Mouse (Mus musculus) midbrain, embryonic 11.5 days (tissue): ENCODE results near the gene Fmo4. TPM values are rescaled to one million over a fixed set of nuclear protein-coding genes. Genes with fewer than 3 reads are reported as not detected.

Source experiments
- ATAC-seq: fragments of 200-750 bp; cut with Nextera tagmentation; 2 replicates; pipeline ENCODE4 v1.8.0; 2017; ENCODE audit warnings: moderate TSS enrichment, moderate library complexity; ENCODE audit not compliant: low FRiP score
- DNase-seq: peaks from one replicate; pipeline ENCODE4 v3.0.0; 2015; ENCODE audit warnings: low spot score; ENCODE audit errors: missing footprints
- H3K27ac ChIP-seq: fragments of 300-500 bp; sonication (generic); 2 replicates; pipeline ENCODE4 v1.5.1; 2014; ENCODE audit warnings: low read depth, low read length
- H3K27me3 ChIP-seq: fragments of 300-500 bp; sonication (generic); 2 replicates; pipeline ENCODE4 v1.6.1; 2014; ENCODE audit warnings: mild to moderate bottlenecking, low read length, moderate library complexity, mixed read lengths; ENCODE audit not compliant: control insufficient read depth, insufficient read depth
- H3K36me3 ChIP-seq: fragments of 300-500 bp; sonication (generic); 2 replicates; pipeline ENCODE4 v1.6.1; 2014; ENCODE audit warnings: mild to moderate bottlenecking, low read length, moderate library complexity, mixed read lengths; ENCODE audit not compliant: control insufficient read depth, insufficient read depth
- H3K4me1 ChIP-seq: fragments of 300-500 bp; sonication (generic); 2 replicates; pipeline ENCODE4 v1.6.1; 2014; ENCODE audit warnings: low read length; ENCODE audit not compliant: control insufficient read depth, insufficient read depth
- H3K4me2 ChIP-seq: fragments of 300-500 bp; sonication (generic); 2 replicates; pipeline ENCODE4 v1.6.1; 2014; ENCODE audit warnings: mild to moderate bottlenecking, moderate library complexity
- H3K4me3 ChIP-seq: fragments of 300-500 bp; sonication (generic); 2 replicates; pipeline ENCODE4 v1.5.1; 2014; ENCODE audit warnings: low read depth, low read length
- H3K9ac ChIP-seq: fragments of 300-500 bp; sonication (generic); 2 replicates; pipeline ENCODE4 v1.6.1; 2014; ENCODE audit warnings: low read length
- H3K9me3 ChIP-seq: fragments of 300-500 bp; sonication (generic); 2 replicates; pipeline ENCODE4 v1.6.1; 2016; ENCODE audit warnings: low read length; ENCODE audit not compliant: control insufficient read depth
- WGBS: fragments of 180-500 bp; shearing (Covaris S2); extraction: QIAGEN DNeasy Blood & Tissue Kit; methylation state at CpG from one replicate; pipeline ENCODE4 v1.1.7; 2014; 5-methylcytosine and 5-hydroxymethylcytosine counted together
- polyA plus RNA-seq: library from polyadenylated mRNA; unstranded; fragments of >200 nt; fragmentation: Nextera tagmentation; extraction: Ambion mirVana; gene quantifications from 2 replicates; pipeline ENCODE4 v1.2.1, GENCODE M21; 2014

Gene Fmo4
- polyA plus RNA-seq, 1 experiment from 2014 or later: 0.85 TPM

DNA sequence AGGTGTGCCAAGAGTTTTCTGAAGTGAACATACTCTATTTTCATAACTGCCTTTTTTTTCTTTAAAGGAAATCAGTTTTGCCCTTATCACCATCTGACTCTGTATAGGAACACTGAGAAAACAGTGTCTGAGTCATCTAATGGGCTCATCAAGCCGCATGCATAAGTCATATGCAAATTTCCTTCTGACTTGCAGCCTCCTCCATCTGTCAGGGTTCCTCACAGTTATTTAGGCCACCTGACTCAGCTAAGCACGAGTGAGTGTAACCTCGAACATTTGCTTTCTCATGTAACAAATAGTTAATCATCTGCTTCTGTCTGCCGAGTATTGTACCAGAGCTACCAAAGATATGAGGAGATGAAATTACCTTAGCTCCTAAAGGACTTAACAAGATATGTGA is 40.1 kb downstream of the Fmo4 start:
- Histone ChIP-seq H3K4me1 (no peaks in the 10 kb centered on the region), H3K9me3 (no peaks in the 10 kb centered on the region), H3K27ac (no peak overlapping the region), H3K4me2 (no peak overlapping the region), H3K4me3 (no peak overlapping the region), H3K27me3 (no peaks in the 10 kb centered on the region), H3K36me3 (no peaks in the 10 kb centered on the region), H3K9ac (no peak overlapping the region)
- WGBS: 86% methylated on average over 4 of the region's 4 CpGs
- DNase-seq: no peak
- ATAC-seq: no peak

DNA sequence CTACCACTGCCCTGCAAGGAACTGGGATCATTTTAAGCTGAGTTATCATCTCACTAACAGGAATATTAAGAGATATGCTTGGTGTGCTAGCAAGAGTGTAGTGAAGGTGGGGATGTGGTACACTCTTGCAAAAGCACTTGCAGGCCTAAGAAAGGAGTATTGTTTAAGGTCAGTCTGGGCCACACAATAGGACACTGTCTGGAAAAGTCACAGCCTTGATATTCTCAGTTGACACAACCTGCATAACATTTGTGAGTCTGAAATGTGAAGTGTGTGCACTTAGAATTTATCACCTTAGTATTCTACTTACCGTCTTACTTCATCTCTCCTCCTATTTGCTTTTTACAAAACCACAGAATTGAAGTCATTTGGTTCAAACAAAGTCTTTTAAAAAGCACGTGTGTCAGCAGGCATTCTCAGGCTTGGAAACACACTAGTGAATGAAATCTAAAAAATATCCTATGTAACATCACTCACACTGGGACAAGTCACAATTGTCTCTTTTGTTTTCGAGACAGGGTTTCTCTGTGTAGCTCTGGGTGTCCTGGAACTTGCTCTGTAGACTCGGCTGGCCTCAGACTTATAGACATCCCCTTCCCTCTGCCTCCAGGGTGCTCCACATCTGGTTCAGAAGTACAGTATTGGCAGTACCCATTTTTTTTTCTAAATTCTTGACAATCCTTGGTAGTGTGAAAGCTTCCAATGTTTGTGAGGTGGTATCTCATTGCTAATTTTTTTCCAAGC is 42.0 kb downstream of the Fmo4 start:
- 68% methylated on average over 4 of the region's 4 CpGs for WGBS
- no peak overlapping the region for H3K4me3 ChIP-seq
- no peak overlapping the region for H3K27ac ChIP-seq
- ATAC-seq (no peak), DNase-seq (no peak)
- no peak overlapping the region for H3K9ac ChIP-seq
- H3K27me3 ChIP-seq: no peaks in the 10 kb centered on the region
- no peak overlapping the region for H3K4me2 ChIP-seq
- no peaks in the 10 kb centered on the region for H3K9me3 ChIP-seq
- H3K36me3 ChIP-seq: no peaks in the 10 kb centered on the region
- H3K4me1 ChIP-seq: no peaks in the 10 kb centered on the region

DNA sequence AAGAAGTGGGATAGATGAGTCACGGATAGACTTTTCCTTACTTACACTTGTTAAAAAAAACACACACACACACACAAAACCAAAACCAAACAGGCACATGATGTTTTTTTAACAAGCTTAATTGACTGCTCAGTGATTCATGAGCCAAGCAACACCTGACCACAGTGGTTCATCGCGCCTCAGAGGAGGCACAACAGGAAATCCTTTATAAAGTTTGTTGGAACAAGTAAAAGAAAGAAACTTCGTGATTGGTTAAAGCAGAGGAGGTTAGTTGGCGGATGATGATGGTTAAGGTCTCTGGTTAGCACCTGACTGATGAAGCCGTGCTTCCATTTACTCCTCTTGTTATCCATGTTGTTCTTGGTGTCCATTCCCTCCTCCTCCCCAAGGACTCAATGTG is 61.8 kb downstream of the Fmo4 start:
- H3K36me3 ChIP-seq: no peaks in the 10 kb centered on the region
- no peaks in the 10 kb centered on the region for H3K4me1 ChIP-seq
- H3K9me3 ChIP-seq: no peaks in the 10 kb centered on the region
- no peak for ATAC-seq
- no peak overlapping the region for H3K4me2 ChIP-seq
- H3K4me3 ChIP-seq: no peak overlapping the region
- no peak for DNase-seq
- WGBS: 88% methylated on average over 6 of the region's 6 CpGs
- H3K27ac ChIP-seq: no peak overlapping the region
- no peak overlapping the region for H3K9ac ChIP-seq
- H3K27me3 ChIP-seq: no peaks in the 10 kb centered on the region

DNA sequence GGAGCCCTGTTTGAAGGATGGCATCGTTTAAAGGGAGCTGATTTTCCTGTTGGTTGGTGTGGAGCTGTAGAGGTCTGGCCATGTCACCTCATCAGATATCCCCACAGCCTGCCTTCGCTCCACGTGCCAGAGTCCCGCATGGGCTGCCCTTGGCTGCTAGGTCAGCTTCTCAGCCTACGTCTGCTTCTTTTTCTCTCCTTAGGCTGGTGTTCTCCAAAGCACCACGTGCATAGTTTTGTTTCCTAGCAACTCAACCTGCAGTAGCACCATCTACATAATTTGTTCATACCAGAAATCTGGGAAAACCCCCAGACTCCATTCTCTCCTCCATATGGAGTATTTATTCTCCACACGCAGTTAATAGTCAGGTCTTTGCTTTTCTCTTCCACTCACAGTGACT is 64.2 kb downstream of the Fmo4 start:
- WGBS: 73% methylated on average over 7 of the region's 7 CpGs
- no peaks in the 10 kb centered on the region for H3K4me1 ChIP-seq
- ATAC-seq (no peak), DNase-seq (no peak)
- H3K4me2 ChIP-seq: no peak overlapping the region
- H3K27me3 ChIP-seq: no peaks in the 10 kb centered on the region
- H3K9me3 ChIP-seq: no peaks in the 10 kb centered on the region
- no peak overlapping the region for H3K4me3 ChIP-seq
- no peak overlapping the region for H3K27ac ChIP-seq
- H3K9ac ChIP-seq: no peak overlapping the region
- H3K36me3 ChIP-seq: no peaks in the 10 kb centered on the region

DNA sequence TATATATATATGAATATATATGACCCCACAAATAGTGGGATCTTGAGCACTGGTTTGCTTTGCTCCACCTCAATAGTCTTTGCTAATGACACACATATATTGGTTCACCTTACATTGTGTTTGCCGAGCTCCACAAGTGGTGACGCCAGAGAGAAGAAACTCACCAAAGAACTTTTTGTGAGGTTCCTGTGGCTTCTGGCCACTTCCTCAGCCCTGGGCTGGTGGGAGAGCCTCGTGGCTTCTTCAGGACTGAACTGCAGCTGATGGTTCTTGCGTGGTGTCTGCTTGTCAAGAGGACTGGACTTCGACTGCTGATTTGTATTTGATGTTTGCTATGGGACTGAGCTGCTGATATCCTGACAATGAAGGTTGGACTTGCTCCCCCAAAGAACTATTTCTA is 65.0 kb downstream of the Fmo4 start:
- no peak overlapping the region for H3K4me2 ChIP-seq
- H3K4me1 ChIP-seq: no peaks in the 10 kb centered on the region
- no peak overlapping the region for H3K9ac ChIP-seq
- H3K4me3 ChIP-seq: no peak overlapping the region
- ATAC-seq (no peak), DNase-seq (no peak)
- WGBS: 89% methylated on average over 5 of the region's 5 CpGs
- H3K36me3 ChIP-seq: no peaks in the 10 kb centered on the region
- no peak overlapping the region for H3K27ac ChIP-seq
- H3K9me3 ChIP-seq: no peaks in the 10 kb centered on the region
- no peaks in the 10 kb centered on the region for H3K27me3 ChIP-seq

Other genes starting within 250 kb of the Fmo4 start
- gene Vamp4, start 243.5 kb downstream of the Fmo4 start, polyA plus RNA-seq: 64.4 and 68.2 TPM in 2 replicates
- gene Myoc, start 174.8 kb downstream of the Fmo4 start, polyA plus RNA-seq: not detected in 2 replicates
- gene Myocos, start 155.8 kb downstream of the Fmo4 start, polyA plus RNA-seq: not detected in 2 replicates
- 151 and 163 TPM in 2 replicates for gene Prrc2c, start 73.4 kb downstream of the Fmo4 start, polyA plus RNA-seq
- gene Fmo1, start 52.6 kb upstream of the Fmo4 start, polyA plus RNA-seq: 26.5 and 30.8 TPM in 2 replicates
- gene Fmo2, start 84.8 kb upstream of the Fmo4 start, polyA plus RNA-seq: not detected in 2 replicates
- gene Fmo6, start 123.5 kb upstream of the Fmo4 start, polyA plus RNA-seq: not detected in 2 replicates
- gene Fmo3, start 170.6 kb upstream of the Fmo4 start, polyA plus RNA-seq: not detected in 2 replicates